In the genomic region with DNA sequence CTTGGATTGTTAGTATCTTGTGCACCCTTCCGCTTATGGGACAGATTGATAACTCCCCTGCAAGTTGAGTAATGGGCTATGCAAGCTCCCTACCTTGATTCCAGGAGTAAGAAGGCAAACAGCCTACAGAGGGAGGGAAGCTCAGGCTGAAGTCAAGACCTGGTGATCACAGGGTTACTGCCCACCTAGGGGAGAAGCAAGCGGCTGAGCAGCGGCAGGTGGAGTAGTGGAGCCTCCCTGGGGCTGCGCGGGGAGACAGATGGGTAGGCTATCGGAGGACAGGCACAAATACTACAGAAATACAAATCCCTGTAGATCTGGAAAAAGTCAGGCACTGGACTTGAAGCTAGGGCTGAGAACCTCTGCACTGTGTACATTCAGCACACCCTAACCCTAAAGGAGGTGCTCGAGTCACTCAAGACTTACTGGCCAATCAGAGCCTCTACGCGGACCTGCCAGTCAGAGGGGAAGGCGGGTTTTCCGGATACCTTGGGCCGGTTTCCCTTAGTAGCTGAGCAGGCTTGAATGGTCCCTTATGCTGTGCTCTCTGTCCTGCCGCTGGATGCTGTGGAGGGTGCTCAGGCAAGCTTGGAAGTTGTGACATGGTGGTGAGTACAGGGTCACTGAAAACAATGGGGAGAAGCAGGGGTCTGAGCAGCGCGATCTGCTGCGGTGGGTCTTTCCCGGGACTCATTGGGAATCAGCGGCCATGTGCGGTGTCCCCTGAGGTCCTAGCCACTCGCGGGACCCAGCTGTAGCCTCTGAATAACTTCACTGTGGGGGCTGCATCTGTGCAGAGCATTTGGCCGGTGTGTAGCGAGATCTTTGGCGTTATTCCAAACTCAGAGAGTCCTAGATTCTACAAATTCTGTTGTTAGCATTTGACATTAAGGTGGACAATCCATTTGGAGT, we compare ENCODE assay signal across 8 mouse cellular contexts. TPM values are rescaled to one million over a fixed set of nuclear protein-coding genes. Genes with fewer than 3 reads are reported as not detected.
DNase-seq lines count a peak whose midpoint lies in the region; ATAC-seq lines count a peak whose summit lies in the region.
"Not testable (repeated sequence)": the region's sequence is repeated elsewhere in the genome, so short reads cannot be mapped to it uniquely, and the experiment has no call there.

TSS of gene Zfp932 (plus strand) at position 496 of the 912 bp plus-strand sequence.

- H3K4me3 ChIP-seq in embryonic facial prominence, embryonic 15.5 days (replicated peaks); limb, embryonic 12.5 days (replicated peaks): not testable (repeated sequence)
- H3K4me3 ChIP-seq in midbrain, embryonic 14.5 days (replicated peaks; ENCODE audit: low read depth, low read length), result peak within 1 kb of the TSS; percentile 43

- H3K9ac ChIP-seq in embryonic facial prominence, embryonic 15.5 days; limb, embryonic 12.5 days (replicated peaks): not testable (repeated sequence)
- peak within 1 kb of the TSS; percentile 44; the same call in 1 of the 2 replicates for H3K9ac ChIP-seq in midbrain, embryonic 14.5 days (replicated peaks; ENCODE audit: low read length)

- H3K27ac ChIP-seq in embryonic facial prominence, embryonic 15.5 days (replicated peaks); limb, embryonic 12.5 days: not testable (repeated sequence)
- 0 out of 2 replicates have a peak within 1 kb of the TSS, but pooled peaks have one; percentile 55 for H3K27ac ChIP-seq in midbrain, embryonic 14.5 days (replicated peaks; ENCODE audit: low read depth, low read length)

- ATAC-seq in embryonic facial prominence, embryonic 15.5 days (ENCODE audit: insufficient number of reproducible peaks, low FRiP score, low TSS enrichment, low read depth); limb, embryonic 12.5 days (ENCODE audit: insufficient number of reproducible peaks, insufficient read depth, low FRiP score, low TSS enrichment, low read depth): not testable (repeated sequence)
- ATAC-seq in midbrain, embryonic 14.5 days (ENCODE audit: low FRiP score, low TSS enrichment), result peak; percentile 97

- not testable (repeated sequence) for H3K27me3 ChIP-seq in embryonic facial prominence, embryonic 15.5 days; limb, embryonic 12.5 days; midbrain, embryonic 14.5 days (ENCODE audit: control insufficient read depth, insufficient read depth, low read length)

- not testable (repeated sequence) for H3K4me1 ChIP-seq in embryonic facial prominence, embryonic 15.5 days; limb, embryonic 12.5 days (replicated peaks); midbrain, embryonic 14.5 days (ENCODE audit: control insufficient read depth, insufficient read depth, low read length)

- WGBS in embryonic facial prominence, embryonic 15.5 days, result no CpG with 5 or more reads among the region's 24 CpGs
- WGBS in limb, embryonic 12.5 days, result no CpG with 5 or more reads among the region's 24 CpGs
- WGBS in midbrain, embryonic 14.5 days, result 2% methylated on average over 23 of the region's 24 CpGs

- not testable (repeated sequence) for H3K9me3 ChIP-seq in embryonic facial prominence, embryonic 15.5 days (replicated peaks); limb, embryonic 12.5 days; midbrain, embryonic 14.5 days (ENCODE audit: control insufficient read depth, low read length)

- not testable (repeated sequence) for H3K36me3 ChIP-seq in embryonic facial prominence, embryonic 15.5 days; limb, embryonic 12.5 days; midbrain, embryonic 14.5 days (ENCODE audit: control insufficient read depth, insufficient read depth, low read length)

- H3K4me2 ChIP-seq in embryonic facial prominence, embryonic 15.5 days (replicated peaks); limb, embryonic 12.5 days: not testable (repeated sequence)
- peak within 1 kb of the TSS; percentile 52 for H3K4me2 ChIP-seq in midbrain, embryonic 14.5 days (ENCODE audit: low read length)

- peak; percentile 91 for DNase-seq in 416B (ENCODE audit: low read depth)
- DNase-seq in adrenal gland, postnatal 36 days, result peak; percentile 87 to 88
- DNase-seq in heart, adult 8-10 months (ENCODE audit: low spot score), result peak; percentile 91
- peak; percentile 90 for DNase-seq in kidney, adult 9 months
- DNase-seq in midbrain, embryonic 14.5 days, result not testable (repeated sequence)
- peak; percentile 64 to 74 for DNase-seq in spleen, adult 18-20 months

RNA-seq across cellular contexts. Expression of gene Zfp932, which starts in this region (rescaled TPM):
- total RNA-seq in adrenal gland, postnatal 36 days (2021), result 10 to 100 TPM; 19.1 to 20.2 TPM
- 19.2 and 20.1 TPM in 2 replicates for polyA plus RNA-seq in embryonic facial prominence, embryonic 15.5 days (2015; fragmentation: Nextera tagmentation; extraction: Ambion mirVana)
- total RNA-seq in heart, adult 8-10 months (2022), result 1 to 10 TPM; 5.6 to 9.5 (median 7.4) TPM
- polyA plus RNA-seq in limb, embryonic 12.5 days (2016; fragmentation: Nextera tagmentation; extraction: Ambion mirVana), result 26.0 and 27.8 TPM in 2 replicates
- polyA plus RNA-seq in midbrain, embryonic 14.5 days (2014; fragmentation: Nextera tagmentation; extraction: Ambion mirVana), result 18.9 and 22.4 TPM in 2 replicates
